ENCODE assay signal across 13 mouse cellular contexts in genomic region chr13:105250264-105250663, GRCm38 (mm10). TPM values are rescaled to one million over a fixed set of nuclear protein-coding genes. Genes with fewer than 3 reads are reported as not detected.
DNase-seq lines count a peak whose midpoint lies in the region; ATAC-seq and TF ChIP-seq lines count a peak whose summit lies in the region.
"Had no signal": no experiment of that assay in that cellular context is flagged by ENCODE, and none has a peak within 500 bp of the region (broad histone marks: within the 10 kb centered on the region; RNA-seq: fewer than 3 reads in every experiment).

No protein-coding gene starts in this region.

- peaks cover 22% of the 10 kb centered on the region for H3K4me1 ChIP-seq in forebrain, embryonic 15.5 days
- no peaks in the 10 kb centered on the region for H3K4me1 ChIP-seq in hindbrain, postnatal 0 days (ENCODE audit: insufficient read depth, low read length)
- H3K4me1 ChIP-seq in neural tube, embryonic 15.5 days, result 0 out of 2 replicates have a peak, but pooled peaks cover 5% of the 10 kb centered on the region
- H3K4me1 ChIP-seq: limb, embryonic 15.5 days had no signal

- no peaks in the 10 kb centered on the region for H3K27me3 ChIP-seq in forebrain, embryonic 15.5 days
- no peaks in the 10 kb centered on the region for H3K27me3 ChIP-seq in hindbrain, postnatal 0 days (ENCODE audit: insufficient read depth, low read length)
- H3K27me3 ChIP-seq in neural tube, embryonic 15.5 days (replicated peaks), result no peaks in the 10 kb centered on the region
- H3K27me3 ChIP-seq: CH12.LX; limb, embryonic 15.5 days had no signal

- H3K9ac ChIP-seq in forebrain, embryonic 15.5 days (replicated peaks), result peak overlapping the region; percentile 2; the same call in 1 of the 2 replicates
- peak overlapping the region; percentile 37; the same call in 1 of the 2 replicates for H3K9ac ChIP-seq in hindbrain, postnatal 0 days (replicated peaks; ENCODE audit: low read length)
- no peak overlapping the region for H3K9ac ChIP-seq in neural tube, embryonic 15.5 days (replicated peaks)
- H3K9ac ChIP-seq: limb, embryonic 15.5 days had no signal

- no peak for TF ChIP-seq CTCF in left cerebral cortex, adult 2 months (IDR thresholded peaks at IDR 0.05)
- TF ChIP-seq CTCF in hindbrain, postnatal 0 days (IDR thresholded peaks at IDR 0.05; ENCODE audit: low read depth), result no peak

- H3K36me3 ChIP-seq in forebrain, embryonic 15.5 days, result no peaks in the 10 kb centered on the region
- H3K36me3 ChIP-seq in hindbrain, postnatal 0 days (ENCODE audit: insufficient read depth, low read length), result no peaks in the 10 kb centered on the region
- 0 out of 2 replicates have a peak, but pooled peaks cover 4% of the 10 kb centered on the region for H3K36me3 ChIP-seq in neural tube, embryonic 15.5 days
- H3K36me3 ChIP-seq: limb, embryonic 15.5 days had no signal

- H3K4me2 ChIP-seq in forebrain, embryonic 15.5 days (replicated peaks), result peak overlapping the region; percentile 27
- H3K4me2 ChIP-seq in hindbrain, postnatal 0 days (ENCODE audit: low read depth, low read length), result peak overlapping the region; percentile 47
- peak overlapping the region; percentile 32 for H3K4me2 ChIP-seq in neural tube, embryonic 15.5 days
- H3K4me2 ChIP-seq: limb, embryonic 15.5 days had no signal

- DNase-seq in left cerebral cortex, adult 2 months (ENCODE audit: extremely low spot score in 1 of 2, low spot score in 2 of 2), result no peak
- no peak for DNase-seq in left cerebral cortex, postnatal 10 days (ENCODE audit: extremely low spot score in 1 of 2, low spot score in 2 of 2)
- DNase-seq in hindbrain, postnatal 0 days (ENCODE audit: low spot score), result peak; percentile 53
- no peak for DNase-seq in right cerebral cortex, postnatal 14 days
- no peak for DNase-seq in right cerebral cortex, adult 2 months (ENCODE audit: low spot score in 2 of 2)
- DNase-seq: adrenal gland, postnatal 14 days; cerebellum, adult 18-20 months; thymus, adult 18-20 months had no signal

- peak; percentile 65 for ATAC-seq in forebrain, embryonic 15.5 days (replicated peaks)
- peak; percentile 60 for ATAC-seq in hindbrain, postnatal 0 days
- ATAC-seq in neural tube, embryonic 15.5 days (ENCODE audit: low FRiP score), result peak; percentile 40; the same call in 1 of the 2 replicates

- peak overlapping the region; percentile 32 for H3K27ac ChIP-seq in left cerebral cortex, adult 2 months
- H3K27ac ChIP-seq in forebrain, embryonic 15.5 days (replicated peaks), result peak overlapping the region; percentile 87
- H3K27ac ChIP-seq in hindbrain, postnatal 0 days, result peak overlapping the region; percentile 80
- H3K27ac ChIP-seq in neural tube, embryonic 15.5 days (replicated peaks), result peak overlapping the region; percentile 57
- H3K27ac ChIP-seq: kidney, postnatal 0 days; limb, embryonic 15.5 days had no signal

- no peak overlapping the region for H3K4me3 ChIP-seq in left cerebral cortex, adult 2 months
- peak overlapping the region; percentile 26 for H3K4me3 ChIP-seq in forebrain, embryonic 15.5 days
- H3K4me3 ChIP-seq in hindbrain, postnatal 0 days (ENCODE audit: low read length), result no peak overlapping the region
- no peak overlapping the region for H3K4me3 ChIP-seq in neural tube, embryonic 15.5 days (replicated peaks)
- H3K4me3 ChIP-seq: limb, embryonic 15.5 days had no signal

- WGBS in forebrain, embryonic 15.5 days, result 17% methylated on average over 9 of the region's 9 CpGs
- 35% methylated on average over 9 of the region's 9 CpGs for WGBS in hindbrain, postnatal 0 days
- 31% methylated on average over 9 of the region's 9 CpGs for WGBS in neural tube, embryonic 15.5 days

- H3K9me3 ChIP-seq in forebrain, embryonic 15.5 days, result no peaks in the 10 kb centered on the region
- H3K9me3 ChIP-seq in hindbrain, postnatal 0 days (ENCODE audit: low read length), result no peaks in the 10 kb centered on the region
- H3K9me3 ChIP-seq in neural tube, embryonic 15.5 days (replicated peaks), result no peaks in the 10 kb centered on the region
- H3K9me3 ChIP-seq: limb, embryonic 15.5 days had no signal

- intact Hi-C loops in left cerebral cortex, adult 2 months (cut with DNase I), result loop anchor here (5.0 kb wide), 1 partner anchor 198 kb away; the partner anchor contains the start of gene Rgs7bp
- intact Hi-C loops in left cerebral cortex, postnatal 10 days (cut with DNase I), result no loop called here

RNA-seq across cellular contexts. Expression of gene Rnf180, which starts 44.4 kb away (rescaled TPM):
- 10 to 100 TPM; 18.6 to 19.9 TPM for total RNA-seq in left cerebral cortex, adult 2 months (2021)
- 10 to 100 TPM; 27.2 to 28.2 TPM for total RNA-seq in left cerebral cortex, postnatal 10 days (2021)
- polyA plus RNA-seq in forebrain, embryonic 15.5 days (2015; fragmentation: Nextera tagmentation; extraction: Ambion mirVana), result 42.8 and 43.7 TPM in 2 replicates
- total RNA-seq in hindbrain, postnatal 0 days (2014; rRNA removed), result 28.4 and 31.6 TPM in 2 replicates
- 37.7 TPM in 2 replicates for polyA plus RNA-seq in hindbrain, postnatal 0 days (2015; fragmentation: Nextera tagmentation; extraction: Ambion mirVana)
- polyA plus RNA-seq in neural tube, embryonic 15.5 days (2015; fragmentation: Nextera tagmentation; extraction: Ambion mirVana), result 26.2 and 30.1 TPM in 2 replicates

Comparison
In these comparisons a context has a peak if more than half of its experiments do, and no peak if none do; other contexts are left out.
1. H3K27ac ChIP-seq: peak in every context shown above with its lines; median percentile 87 in forebrain, embryonic 15.5 days; 80 in hindbrain, postnatal 0 days; 57 in neural tube, embryonic 15.5 days; 32 in left cerebral cortex, adult 2 months.